Mouse (Mus musculus) retina, embryonic 14.5 days (tissue): ENCODE data around the gene Agbl3.
A peak's percentile ranks its signal among the peaks of the same experiment; 100 is the strongest.

Source experiments
- DNase-seq: peaks from one replicate; pipeline ENCODE4 v3.0.0-alpha.2; 2015; ENCODE audit warnings: low spot score

Gene Agbl3

DNA sequence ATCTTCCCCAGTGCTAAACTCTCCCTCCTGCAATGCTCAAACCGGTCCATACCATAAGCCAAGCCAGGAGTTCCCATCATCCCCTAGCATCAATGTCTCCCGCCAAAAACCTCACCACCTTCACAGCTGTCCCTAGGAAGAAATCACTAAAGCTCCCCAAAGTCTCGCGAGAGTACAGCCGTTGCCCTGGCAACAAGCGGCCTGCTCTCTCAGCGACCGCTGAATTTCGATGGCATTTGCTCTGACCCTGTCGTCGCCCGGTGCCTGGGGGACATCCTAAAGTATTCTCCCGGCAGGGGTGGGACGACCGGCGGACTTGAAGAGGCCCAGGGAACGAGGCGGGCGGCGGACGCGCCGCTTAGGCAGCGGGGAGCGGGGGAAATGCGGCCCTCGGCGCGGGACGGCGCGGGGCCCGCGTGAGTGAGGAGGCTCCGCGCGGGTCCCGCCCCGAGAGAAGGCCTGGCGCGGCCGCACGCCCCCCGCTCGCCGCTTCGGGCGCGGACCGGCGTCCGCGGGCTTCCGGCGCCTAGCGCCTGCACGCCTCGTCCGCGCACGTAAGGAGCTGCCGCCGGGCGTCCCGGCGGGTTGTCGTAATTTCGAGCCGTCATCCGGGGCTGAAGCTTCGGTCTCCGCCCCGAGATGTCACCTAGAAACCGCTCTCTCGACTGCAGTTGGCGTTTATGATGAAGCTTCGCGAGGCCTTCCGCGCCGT, at the start of gene Agbl3:
Agbl3 (plus strand) TSS at position 202 of the 712 bp plus-strand sequence.
- DNase-seq, result peak; percentile 97

- no peak for DNase-seq
Observed at GRCm38 (mm10) chr6:34731007-34731406, 49.2 kb upstream of the Agbl3 start.

DNA sequence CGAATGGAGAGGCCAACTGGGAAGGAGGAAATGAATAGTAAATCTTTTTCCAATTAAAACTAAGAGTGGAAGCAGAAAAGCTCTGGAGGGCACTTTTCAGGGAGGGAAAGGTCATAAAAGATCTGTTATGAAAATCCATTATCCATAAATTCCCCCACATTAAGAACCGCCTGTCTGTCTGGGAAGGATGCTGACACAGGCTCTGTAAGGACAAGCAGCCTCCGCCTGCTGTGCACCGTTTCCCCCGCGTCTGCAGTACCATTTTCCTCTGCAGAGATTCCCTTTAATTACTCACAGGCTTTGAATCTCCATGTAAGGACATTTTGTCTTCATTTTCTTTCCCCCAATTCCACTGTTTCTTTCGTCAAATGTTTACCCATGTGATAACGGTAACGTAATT, 48.7 kb upstream of the Agbl3 start:
- no peak for DNase-seq

DNA sequence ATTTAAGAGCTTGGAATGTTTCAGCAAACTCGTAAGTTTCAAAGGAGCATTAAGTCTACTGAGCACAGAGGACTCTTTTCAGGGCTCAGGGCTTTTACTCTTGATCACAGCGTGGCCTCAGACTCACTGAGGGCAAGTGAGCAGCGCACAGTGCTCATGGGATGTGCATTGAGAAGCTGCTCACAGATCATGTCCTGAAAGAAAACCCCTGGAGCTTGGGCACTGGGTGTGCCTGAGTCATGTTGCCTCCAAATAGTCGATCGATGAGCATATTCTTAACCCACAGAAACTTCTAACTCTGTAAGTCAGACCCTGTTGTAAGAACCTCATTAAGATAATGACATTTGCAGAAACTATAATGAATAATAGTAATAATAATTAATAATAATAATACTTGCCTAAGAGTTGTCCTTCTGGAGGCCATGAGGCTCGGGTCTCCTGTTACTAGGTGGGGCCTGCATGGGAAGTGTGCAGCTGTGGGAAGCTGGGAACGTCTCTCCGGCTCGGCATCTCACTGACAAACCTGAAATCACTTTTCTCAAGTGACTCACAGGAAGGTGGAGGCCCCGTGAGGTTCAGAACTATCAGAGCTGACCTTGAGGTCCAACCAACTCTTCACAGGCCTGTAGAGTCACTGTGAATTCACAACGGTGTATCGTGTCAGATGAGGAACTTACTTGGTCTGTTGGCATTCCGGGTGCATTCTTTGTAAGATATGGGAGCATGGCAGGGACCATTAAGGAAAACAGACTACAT, 45.1 kb upstream of the Agbl3 start:
- no peak for DNase-seq

DNA sequence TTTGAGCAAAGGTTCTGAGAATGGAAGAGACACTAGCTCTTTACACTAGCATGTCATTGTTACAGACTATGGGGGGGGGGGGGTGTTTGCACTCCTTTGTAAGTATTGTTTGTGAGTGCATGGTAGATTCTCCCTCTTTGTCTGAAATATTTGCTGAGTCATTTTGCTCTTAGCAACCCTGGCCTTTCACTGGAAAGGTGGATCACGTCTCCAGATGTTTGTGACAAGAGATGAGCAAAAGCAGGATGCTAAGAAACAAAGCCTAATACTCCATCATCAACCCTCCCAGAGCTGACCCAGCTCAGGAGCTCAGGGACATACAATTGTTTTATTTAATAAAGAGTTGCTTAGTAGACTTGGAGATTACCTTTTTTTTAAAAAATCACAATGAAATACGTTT, 43.3 kb upstream of the Agbl3 start:
- DNase-seq, result no peak

DNA sequence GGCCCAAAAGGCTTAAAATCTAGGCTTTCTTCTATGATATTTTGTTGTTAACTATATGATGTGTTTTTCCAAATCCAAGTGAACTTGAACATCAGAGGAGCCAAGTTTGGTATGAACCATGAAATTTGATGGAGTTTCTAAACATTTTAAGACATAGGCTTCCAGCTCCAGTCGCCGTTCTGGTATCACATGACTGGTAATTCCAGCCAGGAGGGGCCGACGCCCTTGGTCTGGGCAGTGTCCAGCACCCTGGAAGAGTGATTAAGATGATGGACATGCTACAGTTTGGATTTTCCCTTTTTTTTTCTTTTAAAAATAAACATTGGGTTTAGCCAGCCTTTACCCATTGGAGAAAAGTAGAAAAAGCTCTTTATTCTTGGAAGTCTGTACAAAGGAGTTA, 36.3 kb upstream of the Agbl3 start:
- DNase-seq, result no peak

DNA sequence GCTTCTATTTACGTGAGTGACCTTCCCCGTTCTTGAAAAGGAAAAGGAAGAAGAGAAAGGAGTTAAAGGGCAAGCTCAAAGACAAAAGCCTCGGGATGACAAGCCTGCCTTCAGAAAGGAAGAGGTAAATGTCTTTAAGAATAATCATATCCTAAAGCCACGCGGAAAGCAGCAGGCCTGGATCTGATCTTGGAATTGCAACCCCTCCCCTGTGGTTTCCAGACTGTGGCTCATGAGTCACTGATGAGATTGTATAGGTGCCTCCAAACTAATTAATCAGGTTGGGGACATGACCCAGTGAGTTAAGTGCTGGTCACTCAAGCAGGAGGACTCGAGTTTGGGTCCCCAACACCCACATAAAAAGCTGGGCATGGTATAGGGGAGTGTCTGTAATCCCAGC, 32.4 kb upstream of the Agbl3 start:
- DNase-seq, result no peak

GRCm38 (mm10) chr6:34748566-34748965, 31.7 kb upstream of the Agbl3 start:
- DNase-seq, result no peak

- DNase-seq, result no peak
Observed at GRCm38 (mm10) chr6:34749526-34749925, 30.7 kb upstream of the Agbl3 start.

DNA sequence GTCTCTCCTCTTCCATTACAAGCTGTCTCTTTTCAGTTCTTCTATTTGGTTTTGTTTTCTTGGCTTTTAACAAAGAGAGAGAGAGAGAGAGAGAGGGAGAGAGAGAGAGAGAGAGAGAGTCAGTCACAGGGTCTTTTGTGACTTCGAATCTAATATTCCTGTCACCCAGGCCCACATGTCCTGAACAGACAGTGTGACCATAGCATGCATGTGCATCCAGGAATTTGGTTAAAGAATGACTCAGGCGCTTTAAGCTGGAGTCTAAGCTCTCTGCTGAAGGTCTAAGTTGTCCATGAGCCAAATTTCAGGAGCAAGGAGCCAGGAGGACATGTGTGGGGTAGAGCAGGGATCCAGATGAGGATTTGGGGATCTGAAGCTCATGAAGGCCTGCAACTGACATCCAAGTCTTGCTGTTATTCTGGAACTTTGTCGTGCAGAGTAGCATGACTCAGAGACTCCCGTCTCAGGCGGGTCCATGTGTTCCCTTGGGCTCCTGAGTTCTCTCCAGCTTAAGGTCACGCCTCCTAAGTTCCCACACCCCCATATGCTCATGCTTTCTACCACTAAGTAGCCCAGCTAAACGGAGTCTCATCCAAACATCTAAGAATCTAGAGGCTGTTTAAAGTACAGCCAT, 29.6 kb upstream of the Agbl3 start:
- DNase-seq, result no peak

DNA sequence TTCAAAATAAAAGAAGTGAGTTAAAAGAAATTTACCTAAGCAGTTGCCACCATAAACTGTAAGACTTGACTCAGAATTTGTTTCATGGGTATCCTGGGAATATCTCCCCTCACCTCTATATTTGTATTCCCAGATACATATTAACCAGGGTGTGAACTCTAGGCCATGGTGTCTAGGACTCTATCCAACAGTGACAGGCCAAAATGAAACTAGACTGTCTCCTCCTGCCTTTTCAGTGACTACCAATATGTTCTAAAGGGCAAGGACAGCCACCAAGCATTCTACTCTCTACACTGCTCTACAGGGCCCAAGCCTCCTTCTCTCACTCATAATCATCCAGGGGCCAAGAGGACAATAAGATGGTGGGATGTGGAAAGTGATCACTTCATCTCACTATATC, 28.6 kb upstream of the Agbl3 start:
- DNase-seq, result no peak

- peak; percentile 84 for DNase-seq
Observed at GRCm38 (mm10) chr6:34754448-34754847, 25.8 kb upstream of the Agbl3 start.

DNA sequence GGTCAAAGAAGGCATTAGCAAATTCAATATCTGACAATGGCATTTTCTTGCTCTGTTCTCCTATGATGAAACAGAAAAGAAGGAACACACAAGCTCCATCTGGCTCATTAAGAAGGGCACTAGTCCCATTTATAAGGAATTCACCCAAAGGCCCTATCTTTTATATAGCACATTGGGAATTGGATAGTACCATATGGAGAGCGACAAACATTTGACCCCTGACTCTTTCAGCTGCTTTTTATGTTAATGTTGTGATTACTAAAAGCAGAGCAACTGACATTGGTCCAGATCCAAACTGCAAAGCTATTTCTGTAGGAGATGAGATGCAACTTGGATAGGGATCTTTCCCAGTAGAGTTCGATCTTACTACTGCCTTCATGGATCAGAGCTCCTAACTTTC, 21.9 kb upstream of the Agbl3 start:
- DNase-seq, result no peak

GRCm38 (mm10) chr6:34760023-34760422, 20.2 kb upstream of the Agbl3 start:
- peak; percentile 78 for DNase-seq

- no peak for DNase-seq
Observed at GRCm38 (mm10) chr6:34765721-34766120, 14.5 kb upstream of the Agbl3 start.

DNA sequence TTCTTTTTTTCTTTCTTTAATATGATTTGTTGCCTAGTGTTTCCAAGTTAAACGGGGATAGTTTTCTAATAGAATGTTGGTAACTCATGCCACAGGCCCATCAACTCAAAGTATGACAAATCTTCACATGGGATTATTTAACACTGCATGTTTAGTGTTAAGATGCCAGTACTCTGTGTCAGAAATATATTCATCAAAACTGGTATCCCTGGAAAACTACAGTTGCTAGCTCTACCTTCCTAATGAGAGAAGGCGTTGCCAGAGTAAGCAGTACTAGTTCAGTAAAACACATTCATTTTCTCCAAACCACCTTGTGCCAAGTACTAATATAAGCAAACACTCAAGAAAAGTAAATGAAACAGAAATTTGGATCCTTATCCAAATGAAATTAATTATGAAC, 10.2 kb upstream of the Agbl3 start:
- no peak for DNase-seq

- no peak for DNase-seq
Observed at GRCm38 (mm10) chr6:34770491-34770890, 9.7 kb upstream of the Agbl3 start.

DNA sequence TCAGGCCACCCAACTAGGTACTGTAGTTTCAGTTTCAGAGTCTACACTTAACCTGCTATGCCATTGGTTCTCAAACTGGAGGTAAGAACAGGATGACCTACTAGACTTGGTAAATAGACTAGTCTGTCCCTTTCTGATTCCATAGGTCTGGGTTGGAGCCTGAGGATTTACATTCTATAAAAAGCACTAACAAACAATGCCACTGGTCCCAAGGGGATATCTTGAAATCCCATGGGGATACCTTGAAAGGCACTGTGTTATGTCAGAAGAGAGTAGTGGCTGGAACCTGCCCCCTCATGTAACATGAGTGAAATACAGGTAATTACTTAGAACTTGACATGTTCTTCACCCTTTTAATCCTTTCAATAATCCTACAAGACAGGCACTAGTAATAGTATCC, 3.8 kb upstream of the Agbl3 start:
- DNase-seq, result no peak

- no peak for DNase-seq
Observed at GRCm38 (mm10) chr6:34777094-34777493, 3.1 kb upstream of the Agbl3 start.

DNA sequence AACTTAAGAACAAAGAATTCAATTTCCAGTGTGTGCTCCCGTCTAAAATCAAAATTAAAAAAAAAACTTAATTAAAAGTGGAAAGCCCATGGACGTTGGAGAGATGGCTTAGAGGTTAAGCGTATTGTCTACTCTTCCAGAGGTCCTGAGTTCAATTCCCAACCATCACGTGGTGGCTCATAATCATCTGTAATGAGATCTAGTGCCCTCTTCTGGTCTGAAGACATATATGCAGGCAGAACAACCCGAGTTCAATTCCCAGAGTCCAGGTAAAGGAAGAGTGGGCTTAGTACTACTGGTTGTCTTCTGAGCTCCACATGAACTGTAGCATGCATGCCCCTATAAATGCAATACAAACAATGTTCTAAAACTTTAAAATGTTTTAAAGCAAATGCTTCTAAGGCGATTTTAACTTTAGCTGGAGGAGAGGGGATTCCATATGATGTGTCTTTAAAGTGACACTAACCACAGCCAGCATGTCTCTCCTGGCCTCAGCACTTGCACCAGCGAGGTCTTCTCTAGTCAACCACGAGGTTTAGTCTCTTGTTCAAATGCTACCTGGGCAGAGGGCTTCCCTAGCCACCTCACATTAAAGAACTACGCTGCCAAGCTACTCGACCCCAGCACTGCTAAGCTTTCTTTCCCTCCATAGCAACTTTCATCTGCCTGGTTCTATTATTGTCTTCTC, 2.1 kb upstream of the Agbl3 start:
- DNase-seq, result no peak

DNA sequence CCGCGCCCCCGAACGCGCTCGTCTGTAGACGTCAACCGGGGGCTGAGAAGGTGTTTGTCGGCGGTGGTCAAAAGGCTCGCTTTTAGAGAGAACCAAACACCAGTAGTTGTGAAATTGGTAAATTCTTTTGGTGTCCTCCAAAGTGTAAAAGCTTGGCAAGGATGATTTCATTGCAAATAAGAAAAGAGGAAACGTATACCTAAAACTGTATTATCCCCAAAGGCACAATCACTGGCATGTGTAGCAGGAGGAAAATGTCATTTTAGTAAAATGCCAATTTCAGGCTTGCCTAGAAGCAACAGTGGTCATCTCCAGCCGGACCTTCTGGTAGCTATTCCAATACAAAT, 684 bp downstream of the Agbl3 start:
- no peak for DNase-seq

GRCm38 (mm10) chr6:34782493-34782892, 2.3 kb downstream of the Agbl3 start:
- DNase-seq, result no peak

DNA sequence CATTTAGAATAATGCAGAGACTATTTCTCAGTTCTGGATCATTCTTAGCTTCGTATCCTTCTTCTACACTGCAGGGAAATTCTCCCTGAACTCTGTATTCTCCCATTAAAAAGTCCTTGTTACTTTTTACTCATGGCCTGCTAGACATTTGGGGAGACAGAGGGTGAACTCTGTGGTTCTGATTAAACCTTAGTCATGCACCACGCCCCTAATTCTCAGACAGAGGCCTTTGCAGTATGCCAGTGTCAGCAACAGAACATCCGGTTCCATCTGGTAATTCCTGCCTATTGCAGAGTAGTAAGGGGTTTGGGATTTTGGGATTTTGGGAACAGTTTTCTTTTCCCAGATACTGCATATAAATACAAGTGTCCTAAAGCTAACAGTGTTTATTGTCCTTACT, 16.6 kb downstream of the Agbl3 start:
- no peak for DNase-seq
